Mouse (Mus musculus) natural killer cell, adult 2 months (primary cell): ENCODE results near the gene Adamtsl4.
"Not testable (repeated sequence)": the region's sequence is repeated elsewhere in the genome, so short reads cannot be mapped to it uniquely, and the experiment has no call there.

Experiments used
- DNase-seq, 2 experiments: peaks; one replicate each; pipeline ENCODE4 v3.0.0; 2022; ENCODE audit warnings: low spot score in 2 of 2

Adamtsl4 gene

GRCm38 (mm10) chr3:95676745-95677419 is 10.8 kb downstream of the Adamtsl4 start:
- peak; percentile 71 to 73 for DNase-seq

DNA sequence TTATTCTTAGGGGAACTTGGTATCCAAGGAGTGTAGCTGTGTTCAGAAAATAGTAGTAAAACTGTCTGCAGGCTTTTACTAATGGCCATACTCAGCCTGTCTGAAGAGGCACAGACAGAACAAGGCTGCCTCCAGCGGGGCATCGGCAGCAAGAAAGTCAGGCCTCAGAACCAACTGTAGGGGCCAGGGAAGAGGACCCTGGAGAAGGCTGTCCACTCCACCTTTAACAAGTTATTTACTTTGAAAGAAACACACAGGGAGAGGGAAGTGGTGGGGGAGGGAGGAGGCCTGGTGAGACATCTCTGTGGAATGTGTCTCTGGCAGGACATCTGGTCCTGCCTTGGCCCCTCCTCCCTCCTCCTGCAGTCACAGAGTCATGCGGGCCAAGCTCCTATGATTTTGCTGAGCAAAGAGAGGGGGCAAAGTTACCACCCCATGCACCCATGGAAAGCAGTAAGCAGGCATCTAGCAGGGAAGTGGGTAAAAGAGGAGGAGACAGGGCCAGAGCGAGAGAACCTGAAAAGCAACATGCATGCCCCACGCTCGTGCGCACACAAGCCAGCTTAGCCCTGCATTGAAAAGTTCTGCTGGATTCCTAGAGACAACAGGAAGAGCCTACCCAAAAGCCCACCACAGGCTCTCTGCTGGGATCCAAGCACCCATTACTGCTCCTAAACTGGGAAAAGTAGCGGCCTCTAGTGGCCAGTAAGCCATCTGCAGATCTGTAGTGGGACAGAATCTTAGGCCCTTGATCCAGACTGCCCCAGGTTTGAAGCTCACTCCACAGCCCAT is 12.2 kb downstream of the Adamtsl4 start:
- DNase-seq = peak; percentile 61 to 68

DNA sequence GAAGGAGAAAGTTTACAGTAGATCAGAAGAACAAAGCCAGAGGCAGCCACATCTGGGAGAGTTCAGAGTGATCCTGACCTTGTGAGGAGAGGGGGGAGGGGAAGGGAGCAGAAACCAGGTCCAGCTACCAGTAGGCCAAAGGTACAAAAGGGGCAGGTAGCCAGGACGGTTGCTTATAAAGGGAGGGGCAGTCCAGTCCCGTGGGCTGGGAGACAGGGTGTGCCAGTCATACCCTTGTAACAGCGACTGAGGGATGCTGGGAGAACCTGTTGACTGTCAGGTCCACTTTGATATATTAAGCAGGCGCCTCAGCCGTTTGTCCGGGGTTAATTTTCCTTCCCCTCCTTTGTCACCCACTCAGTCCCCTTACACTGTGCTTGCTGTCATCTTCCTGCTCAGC is 12.9 kb downstream of the Adamtsl4 start:
- no peak for DNase-seq

DNA sequence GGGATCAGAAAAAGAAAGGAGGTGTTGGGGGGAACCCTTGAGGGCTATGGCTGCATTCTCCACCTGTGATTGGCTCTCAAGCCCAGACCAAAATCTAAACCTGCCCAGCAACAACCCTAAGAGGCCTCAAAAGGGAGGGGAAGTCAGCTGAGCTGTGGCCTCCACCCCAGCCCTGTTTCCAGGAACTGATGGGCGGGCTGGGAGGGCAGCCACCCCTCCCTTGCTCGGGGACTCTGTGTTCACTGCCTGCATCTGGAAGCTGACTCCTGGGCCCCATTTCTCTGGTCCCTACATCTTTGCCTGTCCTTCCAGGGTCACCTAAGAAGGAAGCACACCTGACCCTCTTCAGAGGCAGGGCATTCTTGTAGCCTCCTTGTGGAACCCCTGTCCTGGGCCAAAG is 13.5 kb downstream of the Adamtsl4 start:
- peak; percentile 83 to 85 for DNase-seq

DNA sequence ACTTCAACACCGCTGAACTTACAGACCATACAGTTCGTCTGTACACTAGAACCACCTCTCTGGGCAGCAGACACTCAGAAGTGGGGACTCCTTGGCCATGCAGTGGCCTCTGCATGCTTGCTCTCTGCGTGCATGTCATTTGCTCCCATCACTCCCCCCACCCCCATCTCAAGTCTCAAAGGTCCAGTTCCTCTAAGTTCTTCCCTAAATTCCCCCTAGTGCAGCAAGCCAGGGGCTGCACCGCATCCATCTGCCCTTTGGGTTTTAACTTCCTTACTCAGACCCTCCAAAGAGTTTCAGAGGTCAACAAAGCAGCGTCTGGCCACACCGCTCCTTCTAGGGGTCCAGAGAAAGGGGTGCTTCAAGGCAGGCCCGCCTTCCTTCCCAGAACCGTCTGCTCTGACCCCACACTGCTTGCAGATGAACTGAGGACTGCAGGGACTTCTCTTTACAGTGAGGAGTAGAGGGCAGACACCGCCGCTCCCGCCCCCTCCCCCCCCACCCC is 14.0 kb downstream of the Adamtsl4 start:
- no peak for DNase-seq

DNA sequence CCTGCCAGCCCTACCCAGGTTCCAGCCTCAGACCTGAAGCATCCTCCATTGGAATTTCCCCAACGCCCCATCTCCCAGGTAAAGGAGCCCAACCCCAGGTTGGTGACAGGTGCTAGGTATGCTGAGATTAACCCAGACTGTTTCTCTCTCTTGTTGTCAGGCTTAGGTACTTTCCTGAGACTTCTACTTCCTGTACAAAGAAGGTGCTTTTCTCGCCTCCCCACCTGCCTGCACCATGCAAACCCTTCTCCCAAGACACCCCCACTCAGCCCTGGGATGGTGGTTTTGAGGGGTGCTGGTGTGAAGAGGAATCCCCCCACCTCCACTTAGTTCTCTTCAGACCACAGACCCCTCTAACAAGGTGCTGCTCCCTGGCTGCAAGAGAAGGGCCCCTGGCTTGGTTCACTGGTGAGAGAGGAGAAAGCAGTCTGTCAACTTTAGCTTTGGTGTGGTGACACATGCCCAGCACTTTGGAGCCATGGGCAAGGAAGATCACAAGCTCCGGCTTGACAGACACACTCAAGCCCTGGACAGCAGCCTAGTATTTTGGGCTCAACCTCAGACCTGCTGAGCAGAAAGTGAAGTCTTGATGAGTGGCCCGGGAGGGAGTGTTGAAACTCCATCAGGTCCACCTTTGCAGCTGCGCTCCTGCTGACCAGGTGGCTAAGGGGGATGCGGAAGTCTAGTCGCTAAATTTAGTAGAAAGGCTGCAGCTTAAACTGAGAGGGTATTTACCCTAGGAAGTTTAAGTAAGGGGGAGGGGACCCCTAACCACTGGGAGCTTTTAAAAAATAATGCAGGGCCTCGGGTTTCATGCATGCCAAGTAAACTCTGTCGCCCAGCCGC is 14.6 kb downstream of the Adamtsl4 start:
- DNase-seq = peak; percentile 82 to 83

DNA sequence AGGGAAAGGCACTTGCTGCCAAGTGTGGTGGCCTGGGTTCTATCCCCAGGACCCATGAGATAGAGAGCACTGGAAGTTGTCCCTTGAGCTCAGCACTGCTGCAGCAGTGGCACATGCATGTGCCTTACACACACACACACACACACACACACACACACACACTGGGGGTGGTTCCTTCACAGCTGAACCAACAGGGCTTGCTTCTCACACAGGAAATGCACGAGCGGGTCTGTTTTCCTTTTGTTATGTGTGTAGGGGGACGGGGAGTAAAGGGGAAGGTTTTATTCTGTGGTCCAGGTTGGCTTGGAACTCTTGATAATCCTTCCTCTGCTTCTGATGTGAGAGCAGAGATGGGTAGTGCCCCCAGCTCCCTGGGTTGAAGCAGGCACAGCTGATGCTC is 15.3 kb downstream of the Adamtsl4 start:
- peak; percentile 80 to 81 for DNase-seq

DNA sequence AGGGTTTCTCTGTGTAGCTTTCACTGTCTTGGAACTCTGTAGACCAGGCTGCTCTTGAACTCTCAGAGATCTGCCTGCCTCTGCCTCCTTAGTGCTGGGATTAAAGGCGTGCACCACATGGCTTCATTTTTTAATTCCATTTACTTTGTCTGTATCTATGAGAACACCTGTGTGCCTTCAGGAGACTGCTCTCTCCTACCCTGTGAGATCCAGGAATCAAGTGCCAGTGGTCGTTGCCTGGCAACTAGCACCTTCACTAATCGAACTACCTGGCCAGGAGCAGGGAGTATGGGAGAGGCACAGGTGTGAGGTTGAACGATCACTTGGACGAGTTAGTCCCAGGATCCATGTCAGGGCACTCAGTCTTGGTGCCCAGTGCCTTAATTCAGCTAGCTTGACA is 16.5 kb downstream of the Adamtsl4 start:
- no peak for DNase-seq

DNA sequence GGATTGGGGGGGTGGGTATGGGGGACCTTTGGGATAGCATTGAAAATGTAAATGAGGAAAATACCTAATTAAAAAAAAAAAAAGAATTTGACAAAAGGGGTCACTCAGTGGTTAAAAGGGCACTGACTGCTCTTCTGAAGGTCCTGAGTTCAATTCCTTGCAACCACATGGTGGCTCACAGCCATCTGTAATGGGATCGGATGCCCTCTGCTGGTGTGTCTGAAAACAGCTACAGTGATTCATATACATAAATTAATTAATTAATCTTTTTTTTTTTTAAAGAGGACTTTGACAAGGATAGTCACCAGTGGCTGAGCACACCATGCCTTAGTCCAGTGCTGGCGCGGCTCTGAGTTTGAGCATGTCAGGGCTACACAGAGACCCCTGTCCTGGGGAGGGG is 17.3 kb downstream of the Adamtsl4 start:
- DNase-seq = not testable (repeated sequence)

GRCm38 (mm10) chr3:95669309-95669665 is 18.4 kb downstream of the Adamtsl4 start:
- no peak for DNase-seq

DNA sequence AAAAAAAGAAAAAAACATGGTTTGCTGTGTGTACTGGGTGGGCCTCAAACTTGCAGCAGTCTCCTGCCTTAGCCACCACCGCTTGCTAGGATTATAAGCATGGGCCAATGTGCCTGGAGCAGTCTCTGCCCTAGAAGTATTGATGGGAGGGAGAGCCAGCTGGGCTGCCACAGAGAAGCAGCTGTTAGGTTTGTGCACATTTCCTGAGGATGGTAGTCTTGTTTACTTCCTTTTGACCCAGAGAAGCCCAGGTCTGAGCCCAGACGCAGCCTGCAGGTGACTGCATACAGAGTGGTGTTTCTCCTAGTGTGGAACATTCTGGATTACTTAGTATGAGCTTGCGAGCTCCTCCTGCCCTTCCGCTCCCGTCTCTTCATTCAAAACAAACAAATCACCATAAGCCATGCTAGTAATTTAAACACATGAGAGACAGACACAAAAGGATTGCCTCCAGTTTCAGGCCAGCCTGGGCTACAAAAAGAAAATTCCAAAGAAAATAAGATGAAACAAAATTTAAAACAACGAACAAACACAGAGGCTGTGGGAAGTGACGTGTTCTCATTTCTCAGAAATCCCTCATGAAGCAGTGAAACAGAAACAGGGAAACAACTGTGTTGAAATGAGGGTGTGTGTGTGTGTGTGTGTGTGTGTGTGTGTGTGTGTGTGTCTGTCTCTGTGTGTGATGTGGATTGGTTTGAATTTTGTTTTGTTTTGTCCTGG is 19.0 kb downstream of the Adamtsl4 start:
- DNase-seq = peak; percentile 56 to 60

DNA sequence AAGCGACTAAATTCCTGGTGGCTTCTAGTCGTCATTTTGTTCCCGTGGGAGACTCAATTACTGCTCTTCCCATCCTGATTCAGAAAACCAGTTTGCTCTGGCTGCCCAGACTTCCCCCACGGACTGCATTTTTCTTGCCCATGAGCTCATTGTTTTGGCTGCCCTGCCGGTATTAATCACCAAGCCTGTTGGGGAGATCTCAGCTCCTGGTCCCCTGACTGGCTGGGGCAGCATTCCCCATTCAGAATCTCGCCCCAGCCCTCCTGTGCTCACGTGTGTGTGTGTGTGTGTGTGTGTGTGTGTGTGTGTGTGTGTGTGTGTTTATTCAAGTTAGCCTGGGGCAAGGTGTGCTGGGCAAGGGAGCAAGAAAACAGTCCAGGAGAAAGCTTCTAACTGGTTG is 19.7 kb downstream of the Adamtsl4 start:
- DNase-seq = no peak

DNA sequence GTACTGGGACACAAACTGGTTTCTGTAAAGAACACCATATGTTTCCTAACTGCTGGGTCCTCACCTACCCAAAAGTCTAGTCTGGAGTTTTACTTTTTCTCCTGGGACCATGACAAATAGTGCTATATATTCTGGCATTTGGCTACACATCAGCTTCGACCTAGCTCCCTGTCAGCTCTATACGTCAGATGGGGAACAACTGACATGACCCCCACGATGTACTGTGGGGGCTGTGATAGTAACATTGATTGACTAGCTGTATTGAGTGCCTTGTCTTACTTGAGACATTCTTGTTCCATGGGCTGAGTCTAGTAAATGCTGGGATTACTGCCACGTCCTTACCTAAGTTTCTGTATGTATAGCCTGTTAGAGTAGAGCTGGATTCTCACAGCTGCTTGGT is 20.2 kb downstream of the Adamtsl4 start:
- no peak for DNase-seq

GRCm38 (mm10) chr3:95666124-95666844 is 21.4 kb downstream of the Adamtsl4 start:
- peak in 1 of 2 experiments; percentile 36 for DNase-seq

GRCm38 (mm10) chr3:95664940-95665352 is 22.8 kb downstream of the Adamtsl4 start:
- DNase-seq = no peak

GRCm38 (mm10) chr3:95663969-95664608 is 23.6 kb downstream of the Adamtsl4 start:
- no peak for DNase-seq

DNA sequence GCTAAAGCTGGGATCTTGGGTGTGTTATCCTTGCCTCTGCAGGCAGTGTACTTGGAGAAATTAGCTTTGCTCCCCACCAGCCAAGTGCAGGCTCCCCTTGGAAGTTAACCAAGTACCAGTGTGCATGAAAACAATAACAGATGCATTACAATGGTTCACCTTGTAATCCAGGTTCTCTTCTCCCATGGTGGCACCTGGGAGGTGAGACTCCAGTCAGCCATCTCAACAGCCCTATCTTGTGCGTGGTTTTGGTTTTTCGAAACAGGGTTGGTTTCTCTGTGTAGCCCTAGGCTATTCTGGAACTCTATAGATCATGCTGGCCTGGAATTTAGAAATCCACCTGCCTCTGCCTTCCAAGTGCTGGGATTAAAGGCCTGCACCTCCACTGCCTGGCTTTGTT is 24.2 kb downstream of the Adamtsl4 start:
- no peak for DNase-seq

- no peak for DNase-seq
Measured at GRCm38 (mm10) chr3:95662724-95663449, 24.8 kb downstream of the Adamtsl4 start.

DNA sequence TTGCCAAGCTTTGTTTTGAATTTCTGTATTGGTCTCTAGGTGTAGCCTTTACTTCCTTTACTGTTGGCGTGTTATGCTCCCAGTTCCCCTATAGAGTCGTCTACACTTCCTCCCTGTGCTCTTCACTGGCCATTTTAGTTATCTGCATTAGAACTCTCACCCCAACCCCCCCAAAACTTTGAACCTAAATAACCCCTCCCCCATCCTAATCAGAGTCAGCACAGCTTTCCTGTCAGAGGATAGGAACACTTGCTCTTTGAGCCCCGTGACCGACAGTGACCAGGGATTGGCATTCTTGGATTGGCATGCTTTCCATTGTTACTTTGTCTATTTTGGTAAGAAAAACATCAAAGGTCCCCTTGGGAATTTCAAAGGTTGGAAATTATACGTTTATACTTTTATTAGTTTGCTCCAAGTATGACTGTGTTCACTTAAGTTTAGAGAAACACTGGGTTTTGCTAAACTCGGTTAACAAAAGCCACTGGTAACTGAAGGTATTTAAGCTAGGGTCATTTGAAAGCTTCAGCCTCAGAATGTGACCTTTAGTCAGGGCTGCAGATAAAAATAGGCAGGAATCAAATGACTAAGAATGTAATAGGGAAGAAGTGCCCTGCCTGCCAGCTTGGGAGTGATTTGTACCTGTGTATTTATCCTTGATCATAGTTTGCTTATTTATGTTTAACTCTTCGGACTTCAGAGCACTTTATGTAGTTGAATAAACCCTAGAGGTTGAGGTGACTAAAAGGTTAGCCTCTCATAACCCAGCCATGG is 25.6 kb downstream of the Adamtsl4 start:
- no peak for DNase-seq
